Mouse (Mus musculus) limb, embryonic 12.5 days (tissue): ENCODE measurements around the gene Zbtb34. TPM values are rescaled to one million over a fixed set of nuclear protein-coding genes. Genes with fewer than 3 reads are reported as not detected.

Experiments used
- ATAC-seq: fragments of 200-750 bp; cut with Nextera tagmentation; 2 replicates; pipeline ENCODE4 v1.8.0; 2017; ENCODE audit warnings: low read depth, moderate TSS enrichment; ENCODE audit not compliant: insufficient number of reproducible peaks, insufficient read depth, low FRiP score, low TSS enrichment
- H3K27ac ChIP-seq: fragments of 300-500 bp; sonication (generic); 2 replicates; pipeline ENCODE4 v1.5.1; 2016; ENCODE audit warnings: mild to moderate bottlenecking, moderate library complexity
- H3K27me3 ChIP-seq: fragments of 300-500 bp; sonication (generic); 2 replicates; pipeline ENCODE4 v1.6.1; 2016; ENCODE audit warnings: mild to moderate bottlenecking, moderate library complexity
- H3K36me3 ChIP-seq: fragments of 300-500 bp; sonication (generic); 2 replicates; pipeline ENCODE4 v1.6.1; 2016; ENCODE audit warnings: mild to moderate bottlenecking, moderate library complexity
- H3K4me1 ChIP-seq: fragments of 300-500 bp; sonication (generic); replicated peaks from 2 replicates; pipeline ENCODE4 v1.6.1; 2016
- H3K4me2 ChIP-seq: fragments of 300-500 bp; sonication (generic); 2 replicates; pipeline ENCODE4 v1.6.1; 2016; ENCODE audit warnings: mild to moderate bottlenecking, moderate library complexity
- H3K4me3 ChIP-seq: fragments of 300-500 bp; sonication (generic); replicated peaks from 2 replicates; pipeline ENCODE4 v1.5.1; 2016; ENCODE audit warnings: mild to moderate bottlenecking
- H3K9ac ChIP-seq: fragments of 300-500 bp; sonication (generic); replicated peaks from 2 replicates; pipeline ENCODE4 v1.6.1; 2016; ENCODE audit warnings: mild to moderate bottlenecking, moderate library complexity
- H3K9me3 ChIP-seq: fragments of 300-500 bp; sonication (generic); 2 replicates; pipeline ENCODE4 v1.6.1; 2016; ENCODE audit warnings: mild to moderate bottlenecking, moderate library complexity
- WGBS: fragments of 180-500 bp; shearing (Covaris S2); methylation state at CpG from one replicate; pipeline ENCODE4 v1.1.7; 2016; 5-methylcytosine and 5-hydroxymethylcytosine counted together
- polyA plus RNA-seq: library from polyadenylated mRNA; unstranded; fragments of >200 nt; fragmentation: Nextera tagmentation; extraction: Ambion mirVana; gene quantifications from 2 replicates; pipeline ENCODE4 v1.2.1, GENCODE M21; 2016

Gene Zbtb34
- polyA plus RNA-seq, 1 experiment from 2014 or later, result 8.7 TPM

- Histone ChIP-seq H3K4me2 (no peak overlapping the region), H3K36me3 (no peaks in the 10 kb centered on the region), H3K27me3 (no peaks in the 10 kb centered on the region; the same call in 1 of the 2 replicates), H3K4me1 (0 out of 2 replicates have a peak, but pooled peaks cover 3% of the 10 kb centered on the region), H3K27ac (no peak overlapping the region), H3K4me3 (no peak overlapping the region), H3K9ac (no peak overlapping the region), H3K9me3 (no peaks in the 10 kb centered on the region)
- no peak for ATAC-seq
- 78% methylated on average over 7 of the region's 7 CpGs for WGBS
Observed at GRCm38 (mm10) chr2:33399091-33399490, 32.0 kb downstream of the Zbtb34 start.

GRCm38 (mm10) chr2:33397036-33397435 is 34.1 kb downstream of the Zbtb34 start:
- WGBS, result 72% methylated on average over 4 of the region's 4 CpGs
- no peak overlapping the region for H3K27ac ChIP-seq
- H3K36me3 ChIP-seq, result no peaks in the 10 kb centered on the region
- H3K9ac ChIP-seq, result no peak overlapping the region
- no peak for ATAC-seq
- H3K4me3 ChIP-seq, result no peak overlapping the region
- H3K27me3 ChIP-seq, result no peaks in the 10 kb centered on the region; the same call in 1 of the 2 replicates
- no peak overlapping the region for H3K4me2 ChIP-seq
- H3K4me1 ChIP-seq, result 0 out of 2 replicates have a peak, but pooled peaks cover 3% of the 10 kb centered on the region
- H3K9me3 ChIP-seq, result no peaks in the 10 kb centered on the region

DNA sequence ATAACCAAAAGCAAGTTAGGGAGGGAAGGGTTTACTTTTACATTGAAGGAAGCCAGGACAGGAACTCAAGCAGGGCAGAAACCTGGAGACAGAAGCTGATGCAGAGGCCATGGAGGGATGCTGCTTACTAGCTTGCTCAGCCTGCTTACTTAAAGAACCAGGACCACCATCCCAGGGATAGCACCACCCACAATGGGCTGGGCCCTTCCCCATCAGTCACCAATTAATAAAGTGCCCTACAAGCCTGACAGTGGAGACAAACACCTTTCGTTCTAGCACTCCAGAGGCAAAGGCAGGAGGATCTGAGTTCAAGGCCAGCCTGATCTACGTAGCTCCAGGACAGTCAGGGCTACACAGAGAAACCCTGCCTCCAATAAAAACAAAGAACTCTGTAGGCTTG is 36.1 kb downstream of the Zbtb34 start:
- H3K9me3 ChIP-seq, result 0 out of 2 replicates have a peak, but pooled peaks cover under 1% of the 10 kb centered on the region
- H3K27me3 ChIP-seq, result no peaks in the 10 kb centered on the region
- ATAC-seq, result no peak
- H3K4me3 ChIP-seq, result no peak overlapping the region
- H3K36me3 ChIP-seq, result no peaks in the 10 kb centered on the region
- H3K4me2 ChIP-seq, result no peak overlapping the region
- H3K9ac ChIP-seq, result no peak overlapping the region
- no peak overlapping the region for H3K27ac ChIP-seq
- 0 out of 2 replicates have a peak, but pooled peaks cover 3% of the 10 kb centered on the region for H3K4me1 ChIP-seq
- WGBS, result 85% methylated on average over 2 of the region's 2 CpGs

GRCm38 (mm10) chr2:33393951-33394635 is 37.0 kb downstream of the Zbtb34 start:
- WGBS, result 81% methylated on average over 11 of the region's 11 CpGs
- Histone ChIP-seq H3K36me3 (no peaks in the 10 kb centered on the region), H3K4me1 (0 out of 2 replicates have a peak, but pooled peaks cover 3% of the 10 kb centered on the region), H3K27ac (no peak overlapping the region), H3K4me2 (no peak overlapping the region), H3K4me3 (no peak overlapping the region), H3K27me3 (no peaks in the 10 kb centered on the region), H3K9ac (no peak overlapping the region), H3K9me3 (peaks cover 7% of the 10 kb centered on the region; the same call in 1 of the 2 replicates)
- ATAC-seq, result no peak

GRCm38 (mm10) chr2:33393021-33393420 is 38.1 kb downstream of the Zbtb34 start:
- no peak overlapping the region for H3K27ac ChIP-seq
- H3K4me1 ChIP-seq, result 0 out of 2 replicates have a peak, but pooled peaks cover 3% of the 10 kb centered on the region
- H3K9me3 ChIP-seq, result peaks cover 7% of the 10 kb centered on the region; the same call in 1 of the 2 replicates
- no peaks in the 10 kb centered on the region for H3K36me3 ChIP-seq
- H3K9ac ChIP-seq, result no peak overlapping the region
- no peak overlapping the region for H3K4me3 ChIP-seq
- no peak for ATAC-seq
- H3K4me2 ChIP-seq, result no peak overlapping the region
- no peaks in the 10 kb centered on the region for H3K27me3 ChIP-seq

DNA sequence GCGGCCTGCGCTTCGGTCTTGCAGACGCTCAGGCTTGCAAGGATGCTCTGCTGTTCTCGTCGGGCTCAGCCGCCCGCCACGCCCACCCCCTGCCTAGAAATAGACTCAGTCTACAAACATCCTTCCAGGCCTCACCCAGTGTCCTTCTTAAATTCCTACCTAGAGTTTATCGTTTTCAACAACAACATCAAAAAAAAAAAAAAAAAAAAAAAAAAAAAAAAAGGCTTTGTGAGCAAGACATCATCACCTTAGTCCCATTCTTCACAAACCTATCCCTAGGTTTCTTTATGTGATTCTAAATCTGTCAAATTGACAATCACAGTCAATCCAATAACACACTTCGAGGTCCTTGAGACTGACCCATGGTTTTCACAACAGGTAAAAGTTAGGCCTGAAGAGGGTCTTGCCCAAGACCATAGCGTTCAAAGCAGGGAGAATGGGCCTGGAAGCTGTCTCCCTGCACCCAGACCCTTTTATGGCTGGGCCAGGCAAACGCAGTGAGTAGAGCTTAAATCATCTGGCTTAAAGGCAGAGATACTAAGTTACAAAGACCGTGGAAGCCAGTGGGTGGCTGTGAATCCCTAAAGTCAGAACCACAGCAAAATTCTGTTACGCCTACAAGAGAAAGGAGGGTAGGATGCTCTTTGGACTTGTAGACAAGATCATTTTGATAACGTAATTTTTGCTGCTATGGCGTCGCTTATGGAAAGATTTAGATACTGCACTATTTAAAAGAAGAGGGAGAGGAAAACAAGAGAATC is 59.3 kb downstream of the Zbtb34 start:
- Histone ChIP-seq H3K4me2 (peak overlapping the region; percentile 77), H3K4me3 (peak overlapping the region; percentile 70), H3K9me3 (no peaks in the 10 kb centered on the region; the same call in 1 of the 2 replicates), H3K4me1 (peaks cover 7% of the 10 kb centered on the region), H3K27me3 (no peaks in the 10 kb centered on the region; the same call in 1 of the 2 replicates), H3K36me3 (no peaks in the 10 kb centered on the region), H3K27ac (no peak overlapping the region), H3K9ac (0 out of 2 replicates have a peak overlapping the region, but pooled peaks have one; percentile 48)
- no peak for ATAC-seq
- WGBS, result 32% methylated on average over 18 of the region's 18 CpGs

GRCm38 (mm10) chr2:33370777-33371647 is 60.1 kb downstream of the Zbtb34 start, which contains the start of gene Ralgps1:
Gene Ralgps1 (minus strand): TSS chr2:33371486.
- peaks cover 7% of the 10 kb centered on the region for H3K4me1 ChIP-seq
- ATAC-seq, result peak; percentile 100
- no peaks in the 10 kb centered on the region; the same call in 1 of the 2 replicates for H3K27me3 ChIP-seq
- no peaks in the 10 kb centered on the region for H3K9me3 ChIP-seq
- H3K27ac ChIP-seq, result peak within 1 kb of the TSS; percentile 90
- H3K9ac ChIP-seq, result peak within 1 kb of the TSS; percentile 48
- 1% methylated on average over 64 of the region's 74 CpGs for WGBS
- H3K4me3 ChIP-seq, result peak within 1 kb of the TSS; percentile 70
- H3K4me2 ChIP-seq, result peak within 1 kb of the TSS; percentile 77
- no peaks in the 10 kb centered on the region for H3K36me3 ChIP-seq

DNA sequence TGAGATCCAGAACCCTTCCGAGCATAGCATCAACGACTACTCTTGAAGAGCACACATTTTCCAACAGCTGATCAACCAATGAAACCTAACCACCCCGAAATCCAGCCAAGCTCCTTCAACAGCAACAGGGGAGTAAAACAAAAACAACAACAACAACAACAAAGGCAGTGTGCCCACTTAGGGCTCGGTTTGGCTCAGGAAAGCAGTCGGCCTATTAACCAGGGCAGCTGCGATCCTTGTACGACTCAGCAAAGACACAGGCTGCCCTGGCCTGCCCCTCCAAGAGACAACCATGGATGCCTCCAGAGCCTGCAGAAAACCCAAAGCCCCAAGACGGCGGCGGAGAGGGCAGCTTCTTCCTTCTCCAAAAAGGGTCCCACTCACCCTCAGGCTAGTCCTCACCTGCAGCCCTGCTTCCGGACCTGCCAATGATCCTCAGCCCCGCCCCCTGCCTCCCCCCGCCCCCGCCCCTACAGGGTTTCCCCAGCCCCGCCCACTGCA is 60.8 kb downstream of the Zbtb34 start:
- Histone ChIP-seq H3K27ac (no peak overlapping the region), H3K4me2 (peak overlapping the region; percentile 77), H3K4me1 (peaks cover 7% of the 10 kb centered on the region), H3K27me3 (no peaks in the 10 kb centered on the region; the same call in 1 of the 2 replicates), H3K4me3 (peak overlapping the region; percentile 70), H3K9ac (0 out of 2 replicates have a peak overlapping the region, but pooled peaks have one; percentile 48), H3K9me3 (no peaks in the 10 kb centered on the region), H3K36me3 (no peaks in the 10 kb centered on the region)
- ATAC-seq, result no peak
- WGBS, result 16% methylated on average over 13 of the region's 15 CpGs

DNA sequence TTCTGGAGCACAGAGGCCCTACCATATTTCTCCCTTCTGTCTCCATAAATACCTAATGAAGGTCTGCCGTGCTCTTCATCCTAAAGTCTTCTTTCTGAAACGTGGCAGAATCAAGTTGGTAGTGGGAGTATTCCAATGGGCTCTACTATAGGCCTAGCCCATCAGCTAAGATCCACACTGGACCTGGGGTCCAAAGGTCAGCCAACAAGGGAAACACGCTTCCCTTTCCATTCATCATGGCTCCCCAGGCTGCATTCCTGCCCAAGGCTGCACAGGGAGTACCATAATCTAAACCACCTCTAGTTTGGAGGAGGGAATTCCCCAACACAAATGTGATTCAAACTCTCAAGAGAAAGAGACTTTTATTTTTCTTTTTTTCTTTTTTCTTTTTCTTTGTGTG is 61.7 kb downstream of the Zbtb34 start:
- no peak overlapping the region for H3K9ac ChIP-seq
- no peak overlapping the region for H3K4me3 ChIP-seq
- no peak for ATAC-seq
- H3K4me2 ChIP-seq, result no peak overlapping the region
- H3K27ac ChIP-seq, result no peak overlapping the region
- WGBS, result 77% methylated on average over 3 of the region's 3 CpGs
- H3K36me3 ChIP-seq, result no peaks in the 10 kb centered on the region
- no peaks in the 10 kb centered on the region; the same call in 1 of the 2 replicates for H3K27me3 ChIP-seq
- H3K4me1 ChIP-seq, result peaks cover 7% of the 10 kb centered on the region
- H3K9me3 ChIP-seq, result no peaks in the 10 kb centered on the region

DNA sequence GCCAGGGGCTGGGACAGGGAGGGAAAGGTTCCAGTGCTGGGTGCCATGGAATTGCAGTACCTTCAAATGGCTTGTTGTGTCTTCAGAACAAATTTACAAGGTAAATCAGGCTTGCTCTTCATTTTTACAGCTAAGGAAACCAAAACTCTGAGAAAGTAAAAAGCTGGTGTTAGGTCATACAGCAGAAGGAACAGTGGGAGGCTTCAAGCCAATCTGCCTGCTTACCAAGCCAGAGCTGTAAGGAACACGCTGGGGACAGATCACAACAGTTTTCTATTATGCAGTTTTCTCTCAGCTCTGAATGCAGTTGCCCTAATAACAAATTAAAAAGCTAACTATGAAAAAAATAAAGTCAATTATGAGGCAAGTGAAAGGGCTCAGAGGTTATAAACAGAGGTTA is 62.6 kb downstream of the Zbtb34 start:
- H3K4me1 ChIP-seq, result peaks cover 7% of the 10 kb centered on the region
- no peak overlapping the region for H3K27ac ChIP-seq
- no peaks in the 10 kb centered on the region for H3K36me3 ChIP-seq

More for the DNA sequence above, 62.6 kb downstream of the Zbtb34 start:
- H3K4me3 ChIP-seq, result no peak overlapping the region
- ATAC-seq, result no peak
- H3K27me3 ChIP-seq, result no peaks in the 10 kb centered on the region; the same call in 1 of the 2 replicates
- H3K9me3 ChIP-seq, result no peaks in the 10 kb centered on the region
- WGBS, result 85% methylated on average over 1 of the region's 1 CpGs
- H3K4me2 ChIP-seq, result no peak overlapping the region
- no peak overlapping the region for H3K9ac ChIP-seq
